Mouse (Mus musculus): ENCODE results near the gene Defb38.

- no peak for TF ChIP-seq POLR2A (IDR thresholded peaks at IDR 0.05; ENCODE audit: control insufficient read depth, low read depth, low read length)
- no peak for TF ChIP-seq CTCF (IDR thresholded peaks at IDR 0.05; ENCODE audit: control insufficient read depth, insufficient read depth, insufficient replicate concordance, low read depth, low read length)
These were observed at the start of gene Defb38 for GRCm38 (mm10) chr8:19026466-19026865.

Data from testis, adult 2 months (tissue).